Mouse (Mus musculus): ENCODE data around the gene Dync1i1. TPM values are rescaled to one million over a fixed set of nuclear protein-coding genes. Genes with fewer than 3 reads are reported as not detected.

Dync1i1 gene
- polyA plus RNA-seq, 3 experiments from 2014 or later = not detected

DNA sequence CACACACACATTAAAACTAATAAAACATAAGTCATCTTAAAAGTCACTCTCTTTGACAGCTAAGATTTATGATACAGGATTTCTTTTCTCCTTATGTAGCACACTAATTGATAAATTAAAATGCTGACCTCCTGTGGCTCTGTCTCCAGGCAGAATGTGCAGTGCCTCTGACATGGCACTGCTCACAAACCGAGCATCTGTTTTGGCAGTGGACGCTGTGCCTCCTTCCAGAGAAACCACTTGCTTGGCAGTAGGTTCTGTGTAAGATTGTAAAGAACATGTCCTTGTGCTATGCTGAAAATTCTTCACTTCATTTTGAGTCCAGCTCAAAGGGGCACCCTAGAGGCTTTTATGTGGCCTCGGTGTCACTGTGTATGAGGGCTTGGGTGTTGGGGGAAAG, 50.0 kb downstream of the Dync1i1 start:
- no peak for ATAC-seq

DNA sequence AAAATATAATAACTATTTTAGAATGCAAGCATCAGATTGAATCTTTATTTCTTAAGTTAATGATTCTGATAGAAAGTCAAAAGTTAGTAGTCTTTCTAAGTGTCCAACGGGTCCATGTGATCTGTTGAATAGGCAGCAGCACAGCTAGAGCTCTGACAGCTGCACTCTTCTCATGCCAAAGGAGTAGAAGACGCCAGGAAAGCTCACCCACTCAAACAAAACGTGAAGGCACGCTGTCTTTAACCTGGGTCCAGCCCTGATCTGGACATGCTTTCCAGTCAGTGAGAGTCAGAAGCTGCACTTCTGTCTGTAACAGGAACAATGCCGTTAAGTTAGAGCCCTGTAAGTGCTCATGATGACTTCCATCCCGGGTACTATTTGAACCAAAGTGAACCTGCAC, 56.3 kb downstream of the Dync1i1 start:
- no peak for ATAC-seq

DNA sequence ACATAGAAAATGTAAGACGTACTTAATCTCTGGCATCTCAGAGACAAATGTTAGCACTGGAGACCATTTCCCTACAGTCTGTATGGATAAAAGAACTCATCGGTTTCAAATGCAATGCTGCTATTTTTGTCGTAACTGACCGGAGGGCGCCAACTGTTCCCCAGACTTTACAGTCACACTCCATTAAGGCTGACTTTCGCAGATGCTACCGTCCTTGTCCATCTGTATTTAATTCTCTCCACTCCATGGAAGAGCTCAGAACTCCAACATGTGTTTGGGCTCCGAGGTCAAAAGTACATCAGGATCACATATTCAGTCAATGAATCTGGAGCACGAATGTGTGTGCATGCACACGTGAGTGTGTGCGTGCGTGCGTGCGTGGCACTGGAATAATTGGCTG, 58.4 kb downstream of the Dync1i1 start:
- no peak for ATAC-seq

DNA sequence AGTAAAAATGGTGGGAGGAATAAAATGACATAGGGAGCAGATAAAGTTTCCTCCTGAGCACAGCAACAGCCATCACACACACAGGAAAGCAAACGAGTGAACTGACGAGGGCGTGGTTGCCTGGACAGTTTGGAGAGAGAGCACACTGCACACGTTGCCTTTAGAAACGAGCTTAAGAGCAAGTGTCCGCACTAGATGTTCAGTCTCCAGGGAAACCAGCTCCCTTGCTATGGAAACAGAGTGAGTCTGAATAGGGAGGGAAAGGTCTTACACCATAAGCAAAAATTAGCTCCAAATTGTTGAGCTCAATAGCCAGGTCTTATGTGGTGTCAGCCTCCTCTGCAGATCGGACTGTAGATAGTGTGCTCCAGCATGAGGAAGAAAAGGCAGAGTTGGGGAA, 65.2 kb downstream of the Dync1i1 start:
- ATAC-seq = no peak

DNA sequence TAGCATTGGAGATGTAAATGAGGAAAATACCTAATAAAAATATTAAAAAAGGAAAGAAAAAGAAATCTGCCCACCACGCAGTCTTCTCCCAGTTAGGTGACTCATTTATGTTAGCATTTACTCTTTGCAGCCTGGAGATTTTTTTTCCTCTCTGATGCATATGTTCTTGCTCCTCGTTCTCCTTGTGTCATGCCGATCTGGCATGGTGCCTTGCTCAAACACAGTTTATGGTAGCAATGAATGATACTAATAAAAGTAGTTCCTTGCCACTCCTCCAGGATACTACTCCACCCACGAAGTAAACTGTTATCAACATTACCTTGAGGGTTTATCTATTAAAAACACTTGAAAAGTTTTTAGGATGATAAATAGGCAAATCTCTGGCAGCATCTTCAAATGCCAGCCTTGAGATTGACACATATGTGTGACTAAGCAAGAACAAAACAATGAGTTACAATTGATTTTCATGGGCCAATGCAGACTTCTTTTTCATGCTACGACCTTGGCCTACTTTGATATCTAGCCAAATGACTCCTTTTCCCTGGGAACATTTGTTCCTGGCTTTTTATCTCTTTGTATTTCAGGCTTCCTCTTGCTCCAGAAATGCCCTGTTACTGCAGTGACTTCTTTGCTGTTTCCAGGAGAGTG, 68.8 kb downstream of the Dync1i1 start:
- no peak for ATAC-seq

DNA sequence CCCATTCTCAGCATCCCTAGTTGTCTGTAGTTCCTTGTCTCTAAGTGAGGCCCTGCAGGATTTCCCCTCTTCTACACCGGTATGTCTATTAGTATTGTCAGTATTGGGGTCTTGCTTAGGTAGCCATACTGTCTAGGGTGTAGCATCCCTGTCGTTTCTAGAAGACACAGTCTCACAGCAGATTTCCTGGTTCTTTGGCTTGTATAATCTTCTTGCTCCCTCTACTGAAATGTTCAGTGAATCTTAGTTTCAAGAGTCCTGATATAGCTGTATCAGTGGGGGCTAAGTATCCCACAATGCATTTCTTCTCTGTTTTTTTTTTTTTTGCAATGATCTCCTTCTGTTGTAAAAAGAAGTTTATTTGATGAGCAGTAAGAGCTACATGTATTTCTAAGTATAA, 69.9 kb downstream of the Dync1i1 start:
- no peak for ATAC-seq

DNA sequence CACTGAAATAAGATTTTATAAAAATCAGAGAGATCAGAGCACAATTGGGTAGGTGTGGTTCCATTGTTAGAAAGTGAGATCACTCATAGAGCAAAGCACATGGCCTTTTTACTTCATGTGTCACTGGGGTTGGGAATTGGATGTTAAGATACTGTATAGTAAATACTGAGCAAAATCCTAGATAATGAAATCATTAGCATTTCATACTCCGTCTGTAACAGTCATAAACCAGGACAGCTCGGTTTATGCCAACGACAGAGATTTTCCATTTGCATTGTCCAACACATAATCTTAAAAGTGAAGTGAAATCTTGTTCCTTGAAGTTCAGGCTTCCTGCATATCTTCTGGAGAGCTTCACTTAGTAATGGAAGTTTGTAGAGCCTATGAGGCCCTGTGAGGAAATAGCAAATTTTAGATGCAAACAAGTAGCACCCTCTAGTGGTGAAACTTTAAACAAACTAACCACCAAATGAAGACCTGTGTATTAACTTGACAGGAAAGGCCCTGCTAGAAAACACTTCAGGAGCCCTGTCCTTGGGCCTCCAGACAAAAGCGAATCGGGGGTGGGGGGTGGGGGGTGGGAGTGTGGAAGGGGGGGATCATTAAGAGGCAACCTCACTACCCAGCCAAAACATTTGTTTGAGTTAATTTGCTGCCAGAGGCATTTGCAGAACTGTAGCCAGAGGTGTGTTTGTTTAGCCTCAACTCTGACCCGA, 76.8 kb downstream of the Dync1i1 start:
- no peak for ATAC-seq

DNA sequence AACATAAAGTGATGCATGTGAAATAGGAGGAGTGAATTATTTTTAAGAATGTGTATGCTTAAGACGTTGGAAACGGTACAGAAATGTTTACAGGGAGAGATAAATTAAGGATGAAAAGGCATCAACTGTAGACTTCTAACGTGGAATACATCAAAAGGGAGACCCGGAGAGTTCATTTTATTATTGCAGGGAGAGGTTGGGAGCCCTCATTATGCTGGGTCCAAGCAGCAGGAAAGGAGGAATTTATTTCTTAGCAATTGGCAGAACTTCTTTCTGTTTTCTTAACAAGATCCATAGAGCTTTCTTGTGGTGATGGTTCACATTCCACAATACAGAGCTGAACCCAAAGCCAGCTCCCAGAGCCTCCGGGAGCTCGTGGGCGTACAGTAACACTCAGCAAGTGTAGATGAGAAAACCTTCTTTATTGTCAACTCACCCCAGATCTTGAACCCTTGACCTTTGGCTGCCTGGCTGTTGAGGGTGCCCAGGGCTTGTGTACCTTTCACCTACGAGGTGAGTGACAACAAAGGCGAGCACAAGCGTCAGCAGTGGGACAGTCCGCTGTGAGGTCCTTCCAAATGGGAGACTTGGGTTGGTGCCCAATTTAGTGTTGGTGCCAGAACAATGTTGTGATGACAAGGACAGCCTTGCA, 77.5 kb downstream of the Dync1i1 start:
- ATAC-seq = no peak

DNA sequence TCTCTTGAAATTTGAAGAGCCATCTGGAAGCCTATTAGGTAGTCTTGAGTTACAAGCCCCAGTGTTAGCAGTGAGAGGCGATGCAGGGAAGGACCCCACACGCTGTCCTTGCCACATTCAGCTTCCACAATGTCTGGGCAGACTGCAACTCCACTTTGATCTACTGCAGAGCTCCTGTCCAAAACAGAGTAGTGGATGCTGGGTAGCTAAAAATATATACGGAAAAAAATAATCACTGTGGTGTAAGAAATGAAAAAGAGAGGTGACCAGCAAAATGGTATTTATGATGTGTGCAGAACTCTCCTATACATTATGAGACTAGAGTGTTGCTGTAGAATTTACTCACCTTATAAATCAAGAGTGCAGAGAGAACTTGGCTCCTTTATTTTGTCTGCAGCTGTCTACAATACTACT, 82.6 kb downstream of the Dync1i1 start:
- no peak for ATAC-seq

DNA sequence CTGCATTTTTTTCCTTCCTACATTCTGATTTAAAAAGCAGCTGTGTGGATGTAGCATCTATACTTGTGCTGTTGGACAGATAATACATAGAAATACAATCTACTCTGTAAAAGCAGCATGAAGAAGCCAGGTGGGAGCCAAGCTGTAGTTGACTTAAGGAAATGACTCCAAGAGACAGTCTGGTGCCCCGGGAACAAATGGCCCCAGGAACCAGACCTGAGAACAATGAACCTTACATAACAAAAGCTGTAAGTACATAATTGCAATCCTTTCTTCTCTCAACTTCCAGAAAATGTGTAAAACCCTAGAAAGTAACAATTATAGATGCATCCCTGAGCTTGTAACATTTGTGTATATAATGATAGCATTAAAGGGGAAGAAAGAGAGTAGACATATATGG, 86.6 kb downstream of the Dync1i1 start:
- no peak for ATAC-seq

DNA sequence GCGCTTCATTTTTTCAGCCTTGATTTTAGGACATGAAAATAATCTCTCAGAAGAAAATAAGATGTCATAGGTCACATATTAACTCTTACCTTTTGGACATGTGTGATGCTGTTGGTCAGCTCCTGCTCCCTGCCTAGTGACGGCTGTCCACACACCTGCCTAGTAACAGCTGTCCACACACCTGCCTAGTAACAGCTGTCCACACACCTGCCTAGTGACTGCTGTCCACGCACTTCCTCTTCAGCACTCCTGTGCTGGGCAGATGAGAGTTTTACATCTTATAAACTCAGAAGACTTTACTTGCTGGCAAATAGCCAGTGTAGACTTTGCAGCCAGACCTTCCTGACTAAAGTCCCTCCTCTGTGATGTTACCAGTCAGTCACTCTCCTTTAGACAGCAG, 94.2 kb downstream of the Dync1i1 start:
- no peak for ATAC-seq

DNA sequence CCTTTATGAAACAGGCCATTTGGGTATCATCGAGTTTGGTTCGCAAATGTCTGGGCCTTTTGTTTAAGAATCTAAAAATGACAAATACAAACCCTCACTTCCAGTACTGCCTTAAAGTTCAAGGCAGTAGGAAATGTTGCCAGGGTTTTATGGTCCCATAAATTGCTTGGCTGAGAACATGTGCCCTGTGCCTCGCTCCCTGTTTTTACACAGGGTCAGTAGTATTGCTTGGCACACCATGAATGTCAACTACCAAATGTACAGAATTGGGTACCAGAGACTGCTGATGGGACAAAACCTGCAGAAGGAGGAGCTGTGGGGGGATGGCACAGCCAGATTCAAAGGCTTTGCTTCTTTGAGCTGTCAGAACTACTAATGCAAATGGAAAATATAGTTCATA, 100.0 kb downstream of the Dync1i1 start:
- ATAC-seq = no peak

DNA sequence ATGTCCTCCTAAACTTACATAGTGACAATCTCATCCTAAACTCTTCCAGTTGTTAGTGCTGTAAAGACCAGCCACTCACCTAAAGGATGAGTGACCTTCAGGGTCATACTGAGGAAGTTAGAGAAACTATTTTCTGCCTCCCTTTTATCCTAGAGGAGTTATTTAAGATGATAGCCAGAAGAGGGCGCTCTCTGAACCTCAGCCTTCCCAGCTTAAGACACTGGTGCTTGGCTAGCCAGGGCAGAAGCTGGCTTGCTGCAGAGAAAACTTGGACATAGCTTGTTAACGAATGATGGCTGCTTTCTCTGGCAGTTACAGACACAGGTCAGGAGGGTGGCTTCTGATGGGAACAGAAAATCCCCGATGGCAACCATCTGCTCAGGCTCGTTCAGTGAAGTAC, 101.6 kb downstream of the Dync1i1 start:
- ATAC-seq = no peak

DNA sequence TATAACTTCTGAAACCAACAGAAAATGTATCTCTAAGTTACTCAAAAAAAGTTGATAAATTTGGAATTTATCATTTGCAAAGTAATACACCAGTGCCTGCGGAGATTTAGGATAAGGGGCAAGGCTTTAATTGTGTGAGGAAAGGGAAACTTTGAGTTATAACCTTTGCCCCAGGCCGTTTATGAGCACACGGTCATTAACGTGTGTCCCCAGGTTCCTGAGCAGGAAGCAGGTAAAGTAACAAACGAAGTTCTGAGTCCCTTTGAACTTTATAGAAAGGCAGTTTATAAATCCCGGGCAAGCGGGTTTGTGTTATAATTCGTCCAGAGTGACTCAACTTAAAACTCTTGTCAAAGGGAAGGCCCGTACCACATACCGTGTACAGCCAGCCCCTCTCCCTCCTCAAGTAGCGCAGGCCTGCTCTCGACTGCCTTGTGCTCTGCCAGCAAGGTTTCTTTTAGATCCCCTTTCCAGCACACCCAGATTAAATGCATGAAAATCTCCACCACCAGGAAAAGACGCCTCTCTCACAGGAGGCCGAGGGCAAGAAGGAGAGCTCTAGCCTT, 103.1 kb downstream of the Dync1i1 start:
- no peak for ATAC-seq

DNA sequence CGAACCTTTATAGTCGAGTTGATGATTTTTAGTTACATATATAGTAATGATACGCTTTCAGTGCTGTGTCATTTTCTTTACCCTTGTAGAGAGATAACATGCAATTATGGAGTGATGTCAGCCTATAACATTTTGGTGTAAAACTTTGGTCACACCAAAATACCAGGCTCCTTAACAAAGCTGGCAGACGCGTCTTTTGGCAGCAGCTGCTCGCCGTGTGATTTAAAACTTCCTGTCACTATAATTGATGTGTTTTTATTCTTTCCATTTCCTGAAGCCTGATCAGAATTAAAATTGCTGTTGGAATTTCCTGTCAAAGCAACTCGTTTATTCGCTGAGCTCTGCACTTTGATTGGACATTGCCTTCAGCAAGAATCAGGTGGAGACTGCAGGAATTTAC, 103.7 kb downstream of the Dync1i1 start:
- no peak for ATAC-seq

DNA sequence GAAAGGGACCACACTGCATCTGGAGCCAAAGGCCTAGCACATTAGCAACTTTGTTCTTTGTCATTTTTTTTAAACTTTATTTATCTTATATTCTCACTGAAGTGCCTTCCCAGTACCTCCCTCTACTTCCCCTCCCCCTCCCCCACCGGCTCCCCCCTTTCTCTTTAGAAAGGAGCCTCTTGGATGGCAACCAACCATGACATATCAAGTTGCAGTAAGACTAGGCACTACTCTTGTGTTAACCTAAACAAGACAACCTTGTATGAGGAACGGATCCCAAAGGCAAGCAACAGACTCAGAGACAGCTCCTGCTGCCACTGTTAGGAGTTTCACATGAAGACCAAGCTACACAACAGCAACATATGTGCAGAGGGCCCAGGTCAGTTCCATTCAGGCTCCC, 105.3 kb downstream of the Dync1i1 start:
- ATAC-seq = no peak

DNA sequence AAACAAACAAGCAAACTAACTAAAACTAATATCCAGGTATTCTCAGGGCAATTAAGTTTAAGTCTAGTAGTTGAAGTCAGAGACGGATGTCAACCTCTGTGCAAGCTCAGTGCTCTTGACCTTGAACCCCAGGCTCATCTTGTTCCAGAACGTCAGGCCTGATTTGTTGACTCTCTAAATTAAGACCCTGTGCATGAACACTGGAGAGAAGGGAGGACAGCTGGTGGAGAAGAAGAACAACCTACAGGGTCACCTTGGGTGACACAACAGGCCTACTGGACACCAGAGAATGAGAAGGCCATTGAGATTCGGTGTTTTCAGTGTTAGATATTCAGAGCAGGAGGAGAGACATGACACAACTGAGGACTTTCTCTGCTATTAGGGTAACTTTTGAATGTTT, 105.8 kb downstream of the Dync1i1 start:
- ATAC-seq = no peak

DNA sequence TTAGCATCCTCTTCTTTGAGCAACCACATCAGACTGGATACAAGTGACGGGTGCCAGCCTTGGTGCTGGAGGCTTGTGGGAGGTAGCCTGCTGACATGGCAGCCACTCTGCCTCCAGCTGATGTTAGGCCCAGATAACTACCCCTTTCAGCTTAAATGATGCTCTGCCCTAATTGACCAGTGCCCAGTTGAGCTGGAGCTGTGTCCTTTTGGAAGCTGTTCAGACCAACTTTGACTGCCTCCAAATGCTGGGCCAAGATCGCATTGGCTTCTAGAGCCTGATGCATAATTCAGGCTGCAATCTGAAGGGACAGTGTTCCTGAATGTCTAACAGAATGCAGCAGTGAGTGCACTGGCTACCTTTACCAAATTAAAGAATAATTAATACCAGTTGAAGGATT, 107.4 kb downstream of the Dync1i1 start:
- ATAC-seq = no peak

DNA sequence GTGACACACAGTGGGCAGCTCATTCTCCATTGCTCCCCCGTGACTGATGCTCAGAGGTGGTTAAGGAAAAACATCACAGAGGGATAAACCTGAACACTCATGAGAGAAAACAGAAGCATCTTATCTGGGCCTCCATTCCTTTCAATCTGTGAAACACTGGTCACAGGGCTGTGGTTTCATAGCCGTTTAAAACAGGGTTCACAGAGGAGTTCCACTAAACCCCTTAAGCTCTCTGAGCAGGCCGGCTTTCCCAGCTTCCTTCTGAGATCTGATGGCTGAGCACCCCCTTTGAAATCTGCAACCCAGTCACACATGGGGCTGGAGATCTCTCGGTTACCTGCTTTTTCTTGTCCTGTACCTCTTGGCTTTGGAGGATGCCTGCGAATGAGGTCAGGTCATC, 117.0 kb downstream of the Dync1i1 start:
- ATAC-seq = no peak

DNA sequence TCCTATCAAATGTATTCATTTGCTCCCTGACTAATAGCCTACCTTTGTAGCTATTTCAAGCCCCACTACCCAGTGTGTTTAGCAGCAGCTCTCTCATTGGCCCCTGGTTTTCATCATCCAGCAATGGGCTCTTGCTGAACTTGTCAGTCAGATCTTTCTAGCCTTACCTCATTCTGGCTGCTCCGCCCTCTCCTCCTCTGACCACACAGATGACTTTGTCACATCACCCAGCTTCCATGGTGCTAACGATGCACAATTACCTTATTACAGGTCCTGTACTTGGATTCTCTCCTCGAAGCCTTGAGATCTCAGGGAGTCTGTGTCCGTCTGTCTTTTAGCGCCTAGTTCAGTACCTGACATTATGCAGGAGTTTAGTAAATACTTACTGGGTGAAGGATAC, 120.7 kb downstream of the Dync1i1 start:
- ATAC-seq = no peak

DNA sequence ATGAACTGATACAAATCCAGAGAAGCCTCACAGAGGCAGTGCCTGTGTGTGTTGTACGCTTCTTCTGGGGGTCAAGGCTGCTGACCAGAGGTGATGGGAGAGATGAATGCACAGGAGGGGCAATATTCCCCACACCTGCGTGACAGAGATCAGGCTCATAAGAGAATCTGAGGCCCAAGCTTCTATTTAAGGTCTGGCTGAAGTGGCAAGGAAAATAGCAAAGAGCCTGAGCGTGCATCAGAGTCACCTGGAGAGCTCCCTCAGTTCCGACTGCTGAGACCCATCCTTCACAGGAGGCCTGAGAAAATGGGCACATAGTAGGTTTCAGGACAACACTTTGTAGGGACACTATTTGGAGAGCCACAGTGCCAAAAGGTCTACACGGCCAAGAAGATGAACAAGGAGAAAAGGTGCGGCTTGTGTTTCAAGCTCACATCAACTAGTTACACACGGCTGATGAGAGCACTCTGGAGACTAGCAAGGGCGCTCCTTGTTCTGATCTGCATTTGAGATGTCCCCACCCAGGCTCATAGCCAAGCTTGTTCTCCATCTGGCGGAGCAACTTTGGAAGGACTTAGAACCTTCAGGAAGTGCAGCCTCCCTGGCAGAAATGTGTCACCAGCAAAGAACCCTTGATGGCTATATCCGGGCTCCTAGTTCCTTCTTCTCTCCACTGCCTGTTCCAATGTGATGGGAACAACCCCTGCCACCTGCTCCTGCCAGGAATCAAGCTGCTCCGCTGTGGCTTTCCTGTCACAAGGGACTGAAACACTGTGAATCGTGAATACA, 128.8 kb downstream of the Dync1i1 start:
- ATAC-seq = no peak

DNA sequence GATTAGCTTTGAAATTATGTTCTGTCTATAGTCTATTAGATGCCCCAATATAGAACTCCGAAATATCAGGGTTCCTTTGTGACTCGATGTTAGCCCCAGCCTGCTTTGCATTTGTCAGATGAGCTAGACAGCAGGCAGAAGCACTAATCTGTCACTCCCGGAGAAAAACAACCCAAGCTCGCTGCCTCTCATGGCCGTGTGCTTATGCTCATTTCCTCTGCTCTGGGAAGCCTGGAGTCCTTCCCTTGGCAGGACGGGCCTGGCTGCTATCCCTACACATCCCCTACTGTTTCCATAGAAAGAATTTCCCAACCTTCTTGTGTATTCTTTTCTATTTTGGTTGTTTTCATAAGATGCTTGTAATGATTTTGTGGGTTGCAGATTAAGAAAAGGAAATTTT, 130.1 kb downstream of the Dync1i1 start:
- ATAC-seq = no peak

DNA sequence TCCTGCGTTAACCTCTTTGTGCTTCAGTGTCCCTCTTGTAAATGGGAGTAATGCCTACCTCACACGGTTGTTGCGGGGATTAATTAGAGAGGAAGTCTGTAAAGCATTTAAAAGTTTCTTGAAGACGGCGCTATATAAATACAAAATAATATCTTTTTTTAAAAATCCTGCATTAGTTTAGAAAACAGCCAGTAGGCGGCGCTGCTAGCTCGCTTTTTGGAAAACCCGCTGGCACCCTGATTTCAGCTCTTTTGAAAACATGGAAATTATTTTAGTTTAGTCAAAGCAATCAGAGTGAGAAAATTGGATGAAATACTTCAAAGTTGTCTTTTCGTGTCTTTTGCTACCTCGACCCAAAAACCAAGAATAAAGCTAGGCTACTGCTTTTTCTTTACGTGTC, 132.9 kb downstream of the Dync1i1 start:
- no peak for ATAC-seq

All from inflammation-experienced regulatory T-cells, adult 6 months (primary cell).